Mouse (Mus musculus) CH12.LX (cell line): ENCODE results near the gene Pip5k1c.

ENCODE experiments used
- CHD1 ChIP-seq: IDR thresholded peaks from 2 replicates; pipeline ENCODE4 v1.6.1; 2012; ENCODE audit warnings: low read depth, low read length, improper control_type of control experiment, inconsistent platforms
- CHD2 ChIP-seq: IDR thresholded peaks from 2 replicates; pipeline ENCODE4 v1.6.1; 2011; ENCODE audit warnings: low read length, improper control_type of control experiment
- CTCF ChIP-seq, 2 experiments: IDR thresholded peaks in 1 of 2; conservative IDR thresholded peaks in 1 of 2; 2 replicates each; pipeline ENCODE4 v1.5.1; 2011 to 2012; ENCODE audit warnings: low read depth in 2 of 2, low read length in 2 of 2, improper control_type of control experiment in 1 of 2, inconsistent platforms in 1 of 2, mild to moderate bottlenecking in 1 of 2, moderate library complexity in 1 of 2
- E2F4 ChIP-seq: IDR thresholded peaks from 2 replicates; pipeline ENCODE4 v1.6.1; 2011; ENCODE audit warnings: low read depth, low read length, improper control_type of control experiment; ENCODE audit not compliant: insufficient replicate concordance
- EP300 ChIP-seq: IDR thresholded peaks from 2 replicates; pipeline ENCODE4 v1.6.1; 2011; ENCODE audit warnings: low read length, improper control_type of control experiment
- MAFK ChIP-seq: IDR thresholded peaks from 2 replicates; pipeline ENCODE4 v1.6.1; 2011; ENCODE audit warnings: low read length, improper control_type of control experiment; ENCODE audit not compliant: insufficient replicate concordance
- MEF2A ChIP-seq: IDR thresholded peaks from 2 replicates; pipeline ENCODE4 v1.6.1; 2014; ENCODE audit warnings: low read depth, mild to moderate bottlenecking, inconsistent platforms, low read length, improper control_type of control experiment, borderline replicate concordance
- MYC ChIP-seq: IDR thresholded peaks from 2 replicates; pipeline ENCODE4 v1.6.1; 2011; ENCODE audit warnings: low read depth, mild to moderate bottlenecking, improper control_type of control experiment, low read length
- NELFE ChIP-seq: IDR thresholded peaks from 2 replicates; pipeline ENCODE4 v1.6.1; 2011; ENCODE audit warnings: low read depth, low read length, improper control_type of control experiment
- POLR2A ChIP-seq: IDR thresholded peaks from 2 replicates; pipeline ENCODE4 v1.6.1; 2011; ENCODE audit warnings: low read depth, mild to moderate bottlenecking, improper control_type of control experiment, low read length
- ZC3H11A ChIP-seq: IDR thresholded peaks from 2 replicates; pipeline ENCODE4 v1.6.1; 2012; ENCODE audit warnings: low read depth, mild to moderate bottlenecking, inconsistent platforms, low read length, improper control_type of control experiment

DNA sequence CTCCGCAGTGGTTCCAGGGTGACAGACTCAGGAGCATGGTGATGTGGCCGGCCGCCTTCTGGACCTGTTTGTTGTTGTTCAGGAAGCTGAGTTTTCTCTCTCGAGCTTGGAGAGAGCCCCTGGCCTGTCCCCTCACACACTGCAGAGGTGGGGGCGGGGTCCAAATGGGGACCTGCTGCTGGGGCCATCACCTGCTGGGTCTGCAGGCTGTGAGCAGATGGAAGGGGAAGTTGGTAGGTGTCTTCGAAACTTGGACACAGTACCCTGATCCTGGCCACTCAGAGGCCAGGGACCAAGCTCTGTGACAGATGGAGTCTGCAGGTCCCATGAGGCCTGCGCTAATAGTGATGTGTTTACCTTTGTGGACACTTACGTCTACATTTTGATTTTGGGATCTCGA, 8.6 kb downstream of the Pip5k1c start:
- no peak for TF ChIP-seq POLR2A
- no peak for TF ChIP-seq CTCF (conservative IDR thresholded peaks at IDR 0.05 in 1 of 2, IDR thresholded peaks at IDR 0.05 in 1 of 2; ENCODE audit: low read depth in 2 of 2, low read length in 2 of 2)
- TF ChIP-seq NELFE = no peak
- TF ChIP-seq EP300 = no peak
- TF ChIP-seq CHD1 = no peak
- no peak for TF ChIP-seq MYC
- TF ChIP-seq MAFK = no peak
- no peak for TF ChIP-seq MEF2A
- no peak for TF ChIP-seq ZC3H11A
- TF ChIP-seq E2F4 = no peak
- TF ChIP-seq CHD2 = no peak
